8 mouse cellular contexts compared by ENCODE assay signal in genomic region chr2:116065570-116066005, GRCm38 (mm10). TPM values are rescaled to one million over a fixed set of nuclear protein-coding genes. Genes with fewer than 3 reads are reported as not detected.
DNase-seq lines count a peak whose midpoint lies in the region; ATAC-seq and TF ChIP-seq lines count a peak whose summit lies in the region.

Gene Meis2 (minus strand): TSS chr2:116065839.

- DNase-seq in adrenal gland, postnatal 36 days: peak; percentile 92 to 94
- peak; percentile 80 to 85 for DNase-seq in frontal cortex, postnatal 10 days (ENCODE audit: low spot score in 2 of 2)
- peak; percentile 69 for DNase-seq in left cerebral cortex, adult 11 months (ENCODE audit: low spot score)
- DNase-seq in lung, postnatal 14 days: peak; percentile 79
- peak; percentile 81 for DNase-seq in retina, embryonic 14.5 days (ENCODE audit: low spot score)

- ATAC-seq in hindbrain, embryonic 13.5 days (ENCODE audit: low FRiP score): peak; percentile 82
- no peak for ATAC-seq in inflammation-experienced regulatory T-cells, adult 6 months

- H3K9me3 ChIP-seq in ES-Bruce4 (replicated peaks; ENCODE audit: control insufficient read depth, insufficient read depth, low read length, poor library complexity, severe bottlenecking): no peaks in the 10 kb centered on the region
- no peaks in the 10 kb centered on the region for H3K9me3 ChIP-seq in hindbrain, embryonic 13.5 days

- no peak for TF ChIP-seq POLR2A in ES-Bruce4 (IDR thresholded peaks at IDR 0.05; ENCODE audit: insufficient read depth, low read length)

- WGBS in hindbrain, embryonic 13.5 days: 0% methylated on average over 22 of the region's 37 CpGs

- H3K4me1 ChIP-seq in ES-Bruce4 (ENCODE audit: control insufficient read depth, insufficient read depth, low read length): no peaks in the 10 kb centered on the region
- H3K4me1 ChIP-seq in hindbrain, embryonic 13.5 days (replicated peaks): peaks cover 28% of the 10 kb centered on the region

- no peak for TF ChIP-seq CTCF in ES-Bruce4 (IDR thresholded peaks at IDR 0.05; ENCODE audit: low read depth, low read length)

- 0 out of 2 replicates have a peak within 1 kb of the TSS, but pooled peaks have one; percentile 27 for H3K9ac ChIP-seq in ES-Bruce4 (ENCODE audit: low read depth, poor library complexity, severe bottlenecking)
- peak within 1 kb of the TSS; percentile 100 for H3K9ac ChIP-seq in hindbrain, embryonic 13.5 days

- TF ChIP-seq EP300 in ES-Bruce4 (IDR thresholded peaks at IDR 0.05; ENCODE audit: insufficient read depth, low read depth, low read length): 0 out of 2 replicates have a peak, but pooled peaks have one; percentile 27

- peaks cover 59% of the 10 kb centered on the region for H3K27me3 ChIP-seq in ES-Bruce4 (ENCODE audit: control insufficient read depth, insufficient read depth, low read length, poor library complexity, severe bottlenecking)
- 0 out of 2 replicates have a peak, but pooled peaks cover 4% of the 10 kb centered on the region for H3K27me3 ChIP-seq in hindbrain, embryonic 13.5 days

- no peaks in the 10 kb centered on the region for H3K36me3 ChIP-seq in ES-Bruce4 (ENCODE audit: control insufficient read depth, insufficient read depth, low read length, poor library complexity, severe bottlenecking)
- peaks cover 1% of the 10 kb centered on the region; the same call in 1 of the 2 replicates for H3K36me3 ChIP-seq in hindbrain, embryonic 13.5 days

- no peak within 1 kb of the TSS for H3K27ac ChIP-seq in ES-Bruce4 (ENCODE audit: insufficient read depth, low read length)
- H3K27ac ChIP-seq in hindbrain, embryonic 13.5 days: peak within 1 kb of the TSS; percentile 99

- H3K4me3 ChIP-seq in ES-Bruce4 (ENCODE audit: low read depth, low read length): peak within 1 kb of the TSS; percentile 74
- peak within 1 kb of the TSS; percentile 83 for H3K4me3 ChIP-seq in hindbrain, embryonic 13.5 days

- peak within 1 kb of the TSS; percentile 87 for H3K4me2 ChIP-seq in hindbrain, embryonic 13.5 days

RNA-seq across cellular contexts. Expression of gene Meis2, which starts in this region (rescaled TPM):
- 1.5 and 2.1 TPM in 2 replicates for polyA plus RNA-seq in ES-Bruce4 (2011; ENCODE audit: insufficient read depth, insufficient read length, low read depth, missing spikeins)
- total RNA-seq in adrenal gland, postnatal 36 days (2021): 100 to 1,000 TPM; 224 to 238 TPM
- polyA plus RNA-seq in hindbrain, embryonic 13.5 days (2015; fragmentation: Nextera tagmentation; extraction: Ambion mirVana): 139 and 175 TPM in 2 replicates
- polyA plus RNA-seq in inflammation-experienced regulatory T-cells, adult 6 months (2017; shearing (Covaris generic)): under 1 TPM in 1 of 3 experiments, not detected in 2; 0.34 TPM

Comparison
In these comparisons a context has a peak if more than half of its experiments do, and no peak if none do; other contexts are left out.
1. RNA of gene Meis2 (polyA plus RNA-seq): 139 to 175 TPM in hindbrain, embryonic 13.5 days; 1.5 to 2.1 TPM in ES-Bruce4 and 0.34 TPM in inflammation-experienced regulatory T-cells, adult 6 months; every median in the first group is over 10 times any median in the second.
2. Peak in every context shown above with its lines, with median percentiles within 50 percentile points of each other: DNase-seq.